Mouse (Mus musculus) liver, adult (tissue): ENCODE measurements around the gene Tex33.

ENCODE experiments used
- GATA4 ChIP-seq: IDR thresholded peaks from 2 replicates; pipeline ENCODE4 v1.6.1; 2014; ENCODE audit warnings: mild to moderate bottlenecking, low read length; ENCODE audit not compliant: insufficient replicate concordance

Gene Tex33

DNA sequence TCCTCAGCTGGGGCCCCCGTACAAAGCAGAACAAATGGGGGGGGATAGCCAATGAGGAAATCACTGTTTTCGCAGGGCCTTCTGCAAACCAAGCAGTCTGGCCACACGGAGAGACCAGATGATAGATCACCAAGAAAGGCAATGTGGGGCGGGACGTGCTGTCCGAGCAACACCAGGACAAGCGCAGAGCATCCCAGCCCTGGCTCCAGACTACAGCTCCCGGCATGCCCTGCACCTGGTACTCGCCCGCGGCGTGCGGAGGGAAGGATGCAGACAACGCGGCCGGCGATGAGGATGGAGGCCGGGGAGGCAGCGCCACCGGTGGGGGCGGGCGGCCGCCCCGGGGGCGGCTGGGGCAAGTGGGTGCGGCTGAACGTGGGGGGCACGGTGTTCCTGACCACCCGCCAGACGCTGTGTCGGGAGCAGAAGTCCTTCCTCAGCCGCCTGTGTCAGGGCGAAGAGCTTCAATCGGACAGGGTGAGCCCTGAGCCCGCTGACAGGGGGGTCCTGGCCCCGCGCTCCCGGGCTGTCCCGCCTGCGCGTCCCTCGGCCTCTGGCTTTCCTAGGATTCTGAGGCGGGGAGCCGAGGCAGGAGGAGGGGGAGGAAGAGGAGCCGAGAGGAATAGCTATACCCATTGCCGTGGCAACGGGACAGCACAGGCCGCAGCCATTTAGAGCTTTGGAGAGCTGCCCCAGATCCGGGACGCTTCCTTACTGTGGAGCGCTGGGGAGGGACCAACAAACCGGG lies 32.9 kb upstream of the Tex33 start, which contains the start of gene Kctd17:
Gene Kctd17 (plus strand): TSS at position 174 of the 748 bp plus-strand sequence.
- TF ChIP-seq GATA4, result no peak

DNA sequence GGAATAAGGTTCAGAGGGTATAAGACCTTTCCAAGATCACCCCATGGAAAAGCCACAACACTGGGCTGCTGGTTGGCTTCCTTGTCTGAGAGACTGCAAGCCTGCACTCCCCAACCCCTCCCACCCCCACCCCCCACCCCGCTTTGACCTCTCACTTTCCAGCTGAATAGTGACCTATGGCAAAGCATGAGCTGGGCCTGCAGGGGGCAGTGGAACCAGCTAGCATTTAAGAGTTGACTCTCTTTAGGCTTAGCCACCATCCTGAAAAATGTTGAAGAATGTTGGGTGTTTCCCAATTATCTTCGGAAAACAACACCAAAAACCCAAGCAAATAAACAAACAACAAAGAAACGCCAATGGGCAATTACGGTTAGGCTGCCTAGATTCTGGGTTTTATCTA lies 29.5 kb upstream of the Tex33 start:
- no peak for TF ChIP-seq GATA4

DNA sequence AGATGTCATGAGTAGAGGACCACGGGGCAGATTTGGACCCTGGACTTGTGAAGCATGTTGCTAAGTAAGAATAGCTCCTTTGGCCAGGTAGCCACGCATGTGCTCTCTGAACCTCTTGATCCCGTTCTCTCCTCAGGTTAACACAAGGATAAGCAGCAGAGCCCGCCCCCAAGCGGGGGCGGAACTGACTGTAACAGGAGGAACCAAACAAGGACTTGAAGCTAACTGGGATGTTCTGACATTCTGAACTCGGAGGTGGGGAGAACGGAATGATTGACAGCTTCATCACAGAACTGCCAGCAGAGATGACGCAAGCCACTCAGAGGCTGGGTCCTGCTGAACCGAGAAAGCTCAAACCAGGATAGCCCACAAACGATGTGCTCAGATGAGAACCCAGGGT lies 28.8 kb upstream of the Tex33 start:
- no peak for TF ChIP-seq GATA4

DNA sequence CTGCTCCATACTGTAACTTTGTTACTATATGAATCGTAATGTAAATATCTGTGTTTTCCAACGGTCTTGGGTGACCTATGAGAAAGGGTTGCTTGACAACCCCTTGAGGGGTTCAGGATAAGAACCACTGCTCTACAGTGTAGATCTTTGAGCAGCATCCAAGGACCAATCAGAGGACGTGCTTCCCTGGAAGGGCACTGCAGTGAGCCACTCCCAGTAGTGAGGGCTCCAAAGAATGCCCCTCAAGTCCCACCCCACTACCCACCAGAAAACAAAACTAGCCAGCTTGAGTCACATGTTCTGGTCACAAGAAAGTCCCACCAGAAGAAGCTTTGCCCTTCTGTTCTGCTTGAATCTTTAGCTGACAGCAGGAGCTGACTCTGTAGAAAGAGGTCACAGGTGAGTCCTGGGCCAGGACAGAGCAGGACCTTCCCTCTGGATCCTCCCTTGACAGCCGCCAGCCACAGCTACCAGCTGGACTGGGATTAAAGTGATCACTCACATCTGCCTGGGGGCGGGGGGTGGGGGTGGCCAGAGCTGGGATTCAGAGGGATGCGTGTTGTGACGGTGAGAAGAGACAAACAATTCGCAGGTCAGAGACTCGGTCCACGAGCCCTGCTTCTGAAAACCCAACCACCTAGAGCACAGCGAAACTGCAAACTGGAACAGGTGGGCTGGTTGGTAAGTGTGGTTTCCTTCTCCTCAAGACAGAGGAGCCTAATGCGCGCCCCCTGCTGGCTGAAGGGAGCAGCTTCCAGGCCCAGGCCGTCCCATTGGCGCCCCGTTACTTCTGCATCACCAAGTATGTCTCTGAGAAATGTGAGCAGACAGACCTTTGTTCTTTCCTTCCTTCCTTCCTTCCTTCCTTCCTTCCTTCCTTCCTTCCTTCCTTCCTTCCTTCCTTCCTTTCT lies 26.6 kb upstream of the Tex33 start:
- no peak for TF ChIP-seq GATA4

DNA sequence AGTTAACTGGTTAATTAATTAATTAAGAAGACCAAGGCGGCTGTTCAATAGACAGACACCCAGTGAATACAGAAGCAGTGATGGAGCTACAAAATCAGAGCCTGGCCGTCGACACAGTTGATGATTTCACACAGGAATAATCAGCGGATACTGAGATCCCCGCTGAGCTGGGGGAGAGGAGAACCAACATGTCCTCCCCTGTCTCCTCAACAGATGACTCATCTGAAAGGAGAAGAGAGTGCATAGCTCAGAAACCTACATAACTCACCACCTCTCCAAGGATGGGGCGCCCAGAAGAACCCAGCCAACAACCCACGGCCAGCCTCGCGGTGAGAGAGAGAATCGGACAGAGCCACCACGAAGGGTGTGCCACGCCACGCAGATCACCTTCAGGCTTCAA lies 24.7 kb upstream of the Tex33 start:
- no peak for TF ChIP-seq GATA4

DNA sequence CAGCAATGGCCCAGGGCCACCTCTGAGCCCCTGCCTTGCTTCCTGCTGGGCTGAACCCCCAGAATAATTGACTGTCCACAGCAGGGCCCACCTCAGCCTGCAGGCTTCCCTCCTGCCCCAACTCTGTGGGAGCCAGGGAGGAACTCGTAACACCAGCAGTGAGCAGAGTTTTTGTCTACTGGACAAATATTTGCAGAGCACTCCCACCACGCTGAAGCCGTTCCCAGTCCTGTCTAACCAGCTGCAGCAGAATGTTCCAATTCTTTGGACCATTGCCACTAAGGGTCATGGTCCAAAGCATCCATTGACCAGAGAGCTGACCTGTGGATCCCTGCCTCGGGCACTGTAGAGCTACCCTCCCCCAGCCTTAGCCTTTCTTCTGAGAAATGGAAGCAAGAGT lies 21.2 kb upstream of the Tex33 start:
- TF ChIP-seq GATA4, result no peak

DNA sequence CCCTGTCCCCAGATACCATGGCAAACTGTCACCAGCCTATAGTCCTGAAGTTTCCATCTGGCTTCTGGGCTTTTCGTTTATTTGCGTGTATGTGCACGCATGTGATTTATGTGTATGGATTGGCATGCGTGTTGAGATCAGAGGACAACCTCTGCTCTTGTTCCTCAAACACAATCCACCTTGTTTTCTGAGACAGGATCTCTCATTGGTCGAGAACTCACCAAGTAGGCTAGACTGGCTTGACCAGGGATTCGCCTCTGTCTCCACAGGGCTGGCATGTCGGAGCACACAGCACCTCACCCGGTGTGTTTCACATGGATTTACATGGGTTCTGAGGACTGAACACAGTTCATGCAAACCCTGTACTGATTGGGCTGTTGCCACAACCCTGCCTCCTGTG lies 18.4 kb upstream of the Tex33 start:
- no peak for TF ChIP-seq GATA4

DNA sequence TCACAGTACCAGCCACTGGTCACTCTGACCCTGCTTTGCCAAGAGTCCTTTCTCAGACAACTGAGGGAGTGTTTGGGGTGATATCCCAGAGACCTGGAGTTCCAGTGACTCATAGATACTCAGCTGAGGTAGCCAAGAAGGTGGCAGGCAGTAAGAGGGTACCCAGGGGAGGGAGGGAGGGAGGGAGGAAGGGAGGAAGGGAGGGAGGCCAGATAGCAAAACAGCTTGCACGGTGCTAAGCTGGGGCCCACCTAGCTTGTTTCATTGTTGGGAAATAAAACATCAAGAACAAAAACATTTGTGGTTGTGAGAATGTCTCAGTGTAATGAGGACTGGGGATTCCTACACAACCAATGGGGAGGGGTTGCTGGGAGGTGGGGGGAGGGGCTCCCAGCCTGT lies 18.0 kb upstream of the Tex33 start:
- TF ChIP-seq GATA4, result no peak

DNA sequence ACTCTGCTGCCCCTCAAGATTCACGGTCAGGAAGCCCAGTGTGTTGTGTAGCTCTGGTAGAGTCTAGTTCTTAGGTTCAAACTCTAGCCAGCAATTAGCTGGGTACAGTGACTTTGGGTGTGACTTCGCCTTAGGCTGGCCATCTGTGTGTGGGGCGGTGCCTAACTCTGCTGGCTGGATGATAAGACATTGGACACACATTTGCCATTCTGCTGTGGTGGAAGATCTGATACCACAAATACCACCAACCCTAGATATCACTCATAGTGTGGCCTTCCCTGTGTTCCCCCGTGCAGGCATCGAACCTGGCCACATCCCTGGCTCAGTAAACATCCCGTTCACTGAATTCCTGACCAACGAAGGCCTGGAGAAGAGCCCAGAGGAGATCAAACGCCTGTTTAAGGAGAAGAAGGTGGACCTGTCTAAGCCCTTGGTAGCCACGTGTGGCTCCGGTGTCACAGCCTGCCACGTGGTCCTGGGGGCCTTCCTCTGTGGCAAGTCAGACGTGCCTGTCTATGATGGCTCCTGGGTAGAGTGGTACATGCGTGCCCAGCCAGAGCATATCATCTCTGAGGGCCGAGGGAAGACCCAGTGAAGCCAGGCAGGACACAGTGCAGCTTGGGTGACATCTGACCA lies 17.5 kb upstream of the Tex33 start:
- TF ChIP-seq GATA4, result no peak

DNA sequence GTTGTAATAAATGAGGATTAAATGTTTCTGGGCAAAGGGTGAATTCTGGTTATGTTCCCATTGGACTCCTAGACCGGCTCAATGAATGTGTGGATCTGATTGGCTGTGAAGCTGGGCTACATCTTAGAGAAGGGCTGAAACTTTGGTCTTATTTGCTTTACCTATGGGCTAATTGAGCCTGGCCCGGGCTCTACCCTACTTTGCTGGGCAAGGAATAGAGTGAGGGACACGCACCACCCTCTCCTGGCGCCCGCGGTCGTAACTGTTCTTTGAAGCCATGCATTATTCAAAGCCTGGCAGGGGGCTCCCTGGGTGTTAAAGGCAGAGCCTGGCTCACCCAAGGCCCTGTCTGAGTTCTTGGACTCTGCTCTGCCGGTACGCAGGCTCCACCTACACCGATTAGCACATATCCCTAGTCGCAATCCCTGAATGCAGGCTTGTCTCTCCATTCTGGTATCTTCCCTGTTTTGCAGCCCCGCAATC lies 13.9 kb upstream of the Tex33 start:
- no peak for TF ChIP-seq GATA4

DNA sequence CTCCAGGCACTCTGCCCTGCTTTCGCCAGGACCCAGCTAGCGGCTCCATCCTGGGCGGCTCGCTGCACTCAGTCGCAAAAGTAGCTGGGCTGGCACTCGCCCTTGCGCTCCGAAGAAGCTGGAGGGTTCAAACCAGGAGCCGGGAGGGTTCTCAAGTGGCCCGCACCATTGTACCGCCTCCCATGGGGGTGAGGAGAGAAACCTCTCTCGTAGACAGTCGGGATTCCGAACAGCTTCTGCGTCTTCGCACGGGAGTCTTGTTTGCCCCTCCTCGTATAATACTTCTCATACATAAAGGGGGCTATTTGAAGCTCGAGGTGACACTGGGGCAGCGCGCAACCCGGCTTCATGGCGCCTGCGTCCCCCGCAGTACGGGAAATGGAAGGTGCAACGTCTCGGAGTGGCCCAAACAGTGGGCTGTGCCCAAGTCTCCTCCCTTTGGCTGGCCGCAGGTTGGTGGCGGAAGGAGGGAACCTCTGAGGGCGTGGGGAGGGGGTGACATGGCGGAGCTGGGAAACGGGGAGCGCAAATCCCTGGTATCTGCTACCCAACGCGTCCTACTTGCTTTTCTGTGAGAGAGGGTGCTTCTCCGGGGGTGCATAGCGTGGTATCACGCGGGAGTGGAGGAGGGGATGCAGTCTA lies 10.7 kb upstream of the Tex33 start, which contains the start of gene Mpst:
Gene Mpst (plus strand): TSS at position 124 of the 642 bp plus-strand sequence.
- TF ChIP-seq GATA4, result no peak

DNA sequence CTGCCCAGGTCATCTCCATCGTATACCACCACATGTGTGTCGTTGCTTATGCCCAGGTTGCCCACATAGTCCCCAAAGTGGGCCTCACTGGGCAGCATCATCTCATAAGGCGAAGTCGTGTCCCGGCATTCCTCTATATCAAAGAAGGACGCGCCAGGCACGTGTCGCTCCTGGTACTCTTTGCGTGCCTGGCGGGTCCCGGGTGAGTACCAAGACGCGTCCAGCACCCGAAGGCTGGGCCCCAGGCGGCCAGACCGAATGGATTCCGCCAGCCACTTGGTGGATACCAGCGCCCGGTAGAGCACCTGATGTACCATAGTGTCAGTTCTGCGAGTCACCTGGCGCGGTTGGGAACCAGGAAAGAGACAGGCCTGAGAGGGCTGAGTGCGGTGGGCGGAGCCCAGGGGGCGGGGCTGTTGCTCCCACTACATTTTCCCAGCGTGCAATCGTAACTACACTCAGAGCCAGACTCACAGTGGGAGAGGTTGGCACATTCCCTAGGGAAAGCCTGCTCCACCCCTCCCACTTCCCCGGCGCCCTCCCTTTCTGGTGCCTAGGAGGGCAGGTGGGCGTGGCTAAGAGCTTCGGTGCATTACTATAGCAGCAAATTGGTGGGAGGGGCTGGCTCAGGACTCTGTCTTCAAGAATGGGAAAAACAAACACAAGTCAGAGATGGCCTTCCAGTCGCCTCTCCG lies 10.0 kb upstream of the Tex33 start, which contains the start of gene Tst:
Gene Tst (minus strand): TSS at position 391 of the 695 bp plus-strand sequence.
- TF ChIP-seq GATA4, result no peak

DNA sequence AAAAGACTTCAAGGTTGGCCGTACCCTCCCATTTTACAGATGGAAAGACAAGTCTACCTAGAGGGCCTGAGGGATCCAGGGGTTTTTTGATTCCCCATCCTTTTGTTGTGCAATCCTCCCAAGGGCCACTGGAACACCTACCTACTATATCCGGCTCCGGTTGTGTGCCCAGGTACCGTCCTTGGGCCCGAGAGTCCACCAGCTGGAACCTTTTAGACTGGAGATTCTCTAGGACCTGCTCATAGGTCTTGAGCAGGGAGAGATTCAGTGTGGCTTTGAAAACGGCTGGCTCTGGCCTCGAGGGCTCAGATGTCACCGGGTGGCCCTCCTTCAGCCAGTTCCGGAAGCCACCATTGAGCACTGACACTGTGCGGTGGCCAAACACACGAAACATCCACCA lies 9.4 kb upstream of the Tex33 start:
- no peak for TF ChIP-seq GATA4

DNA sequence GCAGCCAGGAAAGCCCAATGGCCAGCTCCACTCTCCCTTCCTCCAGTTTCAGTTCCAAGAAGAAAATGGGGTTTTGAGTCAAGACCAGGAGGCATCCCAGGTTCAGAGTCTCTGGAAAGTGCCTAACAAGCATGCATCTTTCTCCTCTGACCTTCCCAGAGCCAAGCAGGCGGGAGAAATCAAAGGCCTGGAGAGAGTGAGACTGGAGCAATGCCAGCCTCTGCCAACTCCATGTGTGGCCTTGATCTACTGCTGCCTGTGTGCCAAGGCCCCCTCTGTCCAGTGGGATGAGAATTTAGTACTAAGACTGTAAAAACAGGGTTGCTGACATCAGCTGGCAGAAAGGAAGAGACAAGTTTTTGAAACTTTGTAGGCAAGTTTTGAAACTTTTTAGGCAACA lies 8.2 kb upstream of the Tex33 start:
- no peak for TF ChIP-seq GATA4
